Mouse (Mus musculus) neural tube, embryonic 11.5 days (tissue): ENCODE data around the gene Gys1. TPM values are rescaled to one million over a fixed set of nuclear protein-coding genes. Genes with fewer than 3 reads are reported as not detected.

Experiments
- ATAC-seq: fragments of 200-750 bp; cut with Nextera tagmentation; 2 replicates; pipeline ENCODE4 v1.8.0; 2017; ENCODE audit warnings: moderate number of reproducible peaks, mild to moderate bottlenecking, moderate TSS enrichment, moderate library complexity; ENCODE audit not compliant: insufficient read depth, low FRiP score, low TSS enrichment
- DNase-seq: peaks from one replicate; pipeline ENCODE4 v3.0.0-alpha.2; 2015; ENCODE audit warnings: low spot score
- H3K27ac ChIP-seq: fragments of 300-500 bp; sonication (generic); 2 replicates; pipeline ENCODE4 v1.5.1; 2014; ENCODE audit warnings: low read depth, mild to moderate bottlenecking, low read length
- H3K27me3 ChIP-seq: fragments of 300-500 bp; sonication (generic); 2 replicates; pipeline ENCODE4 v1.6.1; 2014; ENCODE audit warnings: mild to moderate bottlenecking, low read length, mixed read lengths; ENCODE audit not compliant: control insufficient read depth, insufficient read depth
- H3K36me3 ChIP-seq: fragments of 300-500 bp; sonication (generic); 2 replicates; pipeline ENCODE4 v1.6.1; 2014; ENCODE audit warnings: mild to moderate bottlenecking, low read length, moderate library complexity, mixed read lengths; ENCODE audit not compliant: control insufficient read depth, insufficient read depth
- H3K4me1 ChIP-seq: fragments of 300-500 bp; sonication (generic); 2 replicates; pipeline ENCODE4 v1.6.1; 2014; ENCODE audit warnings: low read length, mixed read lengths; ENCODE audit not compliant: control insufficient read depth, insufficient read depth
- H3K4me2 ChIP-seq: fragments of 300-500 bp; sonication (generic); 2 replicates; pipeline ENCODE4 v1.6.1; 2014; ENCODE audit warnings: low read depth, mild to moderate bottlenecking, moderate library complexity
- H3K4me3 ChIP-seq: fragments of 300-500 bp; sonication (generic); 2 replicates; pipeline ENCODE4 v1.5.1; 2014; ENCODE audit warnings: low read depth, low read length
- H3K9ac ChIP-seq: fragments of 300-500 bp; sonication (generic); 2 replicates; pipeline ENCODE4 v1.6.1; 2014; ENCODE audit warnings: mild to moderate bottlenecking, low read length
- H3K9me3 ChIP-seq: fragments of 300-500 bp; sonication (generic); 2 replicates; pipeline ENCODE4 v1.6.1; 2016; ENCODE audit warnings: low read length; ENCODE audit not compliant: control insufficient read depth
- WGBS: fragments of 180-500 bp; shearing (Covaris S2); extraction: QIAGEN DNeasy Blood & Tissue Kit; methylation state at CpG from one replicate; pipeline ENCODE4 v1.1.7; 2014; 5-methylcytosine and 5-hydroxymethylcytosine counted together
- polyA plus RNA-seq: library from polyadenylated mRNA; unstranded; fragments of >200 nt; fragmentation: Nextera tagmentation; extraction: Ambion mirVana; gene quantifications from 2 replicates; pipeline ENCODE4 v1.2.1, GENCODE M21; 2014

Gys1 gene
- polyA plus RNA-seq, 1 experiment from 2014 or later = 37.2 TPM

- ATAC-seq (no peak), DNase-seq (no peak)
- WGBS = 92% methylated on average over 7 of the region's 7 CpGs
- Histone ChIP-seq H3K4me2 (no peak overlapping the region), H3K27me3 (no peaks in the 10 kb centered on the region), H3K9me3 (no peaks in the 10 kb centered on the region), H3K9ac (no peak overlapping the region), H3K27ac (no peak overlapping the region), H3K4me1 (peaks cover 17% of the 10 kb centered on the region), H3K4me3 (no peak overlapping the region), H3K36me3 (peaks cover 3% of the 10 kb centered on the region; the same call in 1 of the 2 replicates)
Measured at GRCm38 (mm10) chr7:45463987-45464778, 29.5 kb downstream of the Gys1 start.

DNA sequence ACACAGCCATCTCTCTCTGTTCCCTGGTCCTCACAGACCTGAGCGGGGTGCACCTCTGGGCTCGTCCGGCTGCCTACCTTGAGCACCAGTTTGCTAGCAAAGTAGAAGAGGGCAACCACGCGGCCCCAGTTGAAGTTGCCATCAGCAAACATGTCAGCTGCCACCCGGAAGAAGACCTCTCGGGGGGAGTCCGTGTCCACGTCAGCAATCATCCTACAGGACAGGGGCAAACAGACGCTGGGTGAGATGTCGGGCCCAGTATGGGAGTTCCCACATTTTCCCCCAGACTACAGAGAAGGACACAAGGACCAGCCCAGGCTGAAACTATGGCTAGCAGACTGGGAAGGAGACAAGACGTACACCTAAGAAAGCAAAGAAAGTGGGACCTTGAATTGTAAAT is 30.5 kb downstream of the Gys1 start:
- no peak overlapping the region for H3K4me3 ChIP-seq
- H3K4me2 ChIP-seq = no peak overlapping the region
- peaks cover 17% of the 10 kb centered on the region for H3K4me1 ChIP-seq
- WGBS = 93% methylated on average over 12 of the region's 12 CpGs
- H3K9ac ChIP-seq = no peak overlapping the region
- H3K27me3 ChIP-seq = no peaks in the 10 kb centered on the region
- H3K9me3 ChIP-seq = no peaks in the 10 kb centered on the region
- peaks cover 3% of the 10 kb centered on the region; the same call in 1 of the 2 replicates for H3K36me3 ChIP-seq
- no peak overlapping the region for H3K27ac ChIP-seq
- no peak for ATAC-seq
- DNase-seq = no peak

DNA sequence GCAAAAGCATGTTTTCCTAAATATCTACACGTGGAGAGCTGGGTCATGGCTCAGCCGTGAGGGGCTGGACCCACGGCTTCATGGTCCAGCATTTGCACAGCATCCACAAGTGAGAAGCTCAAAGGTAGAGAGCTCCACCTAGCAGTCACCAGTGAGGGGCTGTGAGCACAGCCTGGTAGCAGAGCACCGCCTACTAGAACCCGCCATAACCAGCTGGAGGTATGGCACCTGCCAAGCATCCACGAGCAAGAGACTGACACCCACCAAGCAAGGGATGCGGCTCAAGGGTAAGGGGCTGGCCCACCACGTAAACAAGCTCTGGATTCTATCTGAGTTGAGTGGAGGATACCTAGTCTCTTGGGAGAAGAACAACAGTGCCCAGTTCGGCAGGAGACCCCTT is 30.9 kb downstream of the Gys1 start:
- no peaks in the 10 kb centered on the region for H3K27me3 ChIP-seq
- 83% methylated on average over 9 of the region's 9 CpGs for WGBS
- no peak for DNase-seq
- H3K27ac ChIP-seq = no peak overlapping the region
- peaks cover 3% of the 10 kb centered on the region; the same call in 1 of the 2 replicates for H3K36me3 ChIP-seq
- no peaks in the 10 kb centered on the region for H3K9me3 ChIP-seq
- peak overlapping the region; percentile 84; the same call in 1 of the 2 replicates for H3K9ac ChIP-seq
- no peak for ATAC-seq
- H3K4me1 ChIP-seq = peaks cover 14% of the 10 kb centered on the region
- H3K4me3 ChIP-seq = peak overlapping the region; percentile 93
- peak overlapping the region; percentile 93 for H3K4me2 ChIP-seq

GRCm38 (mm10) chr7:45466283-45467089 is 31.8 kb downstream of the Gys1 start, which contains the start of gene Bax:
Bax (minus strand) TSS chr7:45466898.
- peaks cover 3% of the 10 kb centered on the region; the same call in 1 of the 2 replicates for H3K36me3 ChIP-seq
- peak within 1 kb of the TSS; percentile 93 for H3K4me3 ChIP-seq
- WGBS = 0% methylated on average over 50 of the region's 58 CpGs
- peak; percentile 96 for DNase-seq
- peak within 1 kb of the TSS; percentile 64 for H3K27ac ChIP-seq
- H3K9ac ChIP-seq = peak within 1 kb of the TSS; percentile 84
- ATAC-seq = peak; percentile 65
- H3K9me3 ChIP-seq = no peaks in the 10 kb centered on the region
- peak within 1 kb of the TSS; percentile 93 for H3K4me2 ChIP-seq
- no peaks in the 10 kb centered on the region for H3K27me3 ChIP-seq
- peaks cover 9% of the 10 kb centered on the region for H3K4me1 ChIP-seq

DNA sequence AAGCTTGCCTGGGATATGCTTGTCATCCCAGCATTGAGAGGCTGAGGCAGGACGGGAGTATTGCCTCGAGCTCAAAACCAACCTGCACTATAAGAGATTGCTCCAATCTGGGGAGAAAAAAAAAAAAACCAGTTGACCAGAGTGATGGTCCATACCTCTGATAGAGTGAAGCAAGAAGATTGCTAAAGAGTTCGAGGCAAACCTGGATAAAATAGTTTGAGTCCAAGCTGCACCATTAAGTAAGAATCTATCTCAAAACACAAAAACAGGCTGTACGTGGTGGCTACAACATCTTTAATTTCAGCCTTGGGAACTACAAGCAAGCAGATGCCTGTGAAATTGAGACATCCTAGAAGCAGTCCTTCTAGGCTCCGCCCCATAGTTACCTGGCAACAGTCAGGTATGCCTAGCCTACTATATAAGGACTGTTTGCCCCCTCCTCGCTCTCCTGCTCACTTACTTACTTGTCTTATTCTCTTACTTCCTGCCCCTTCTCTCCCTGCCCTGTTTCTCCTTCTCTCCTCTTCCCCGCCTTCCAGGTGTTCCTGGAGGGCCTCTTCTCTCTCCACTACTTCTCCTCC is 32.5 kb downstream of the Gys1 start:
- DNase-seq (no peak), ATAC-seq (peak; percentile 24; the same call in 1 of the 2 replicates)
- peaks cover 9% of the 10 kb centered on the region for H3K4me1 ChIP-seq
- peak overlapping the region; percentile 93 for H3K4me2 ChIP-seq
- peak overlapping the region; percentile 93 for H3K4me3 ChIP-seq
- no peak overlapping the region for H3K27ac ChIP-seq
- H3K27me3 ChIP-seq = no peaks in the 10 kb centered on the region
- 39% methylated on average over 7 of the region's 7 CpGs for WGBS
- H3K36me3 ChIP-seq = peaks cover 3% of the 10 kb centered on the region; the same call in 1 of the 2 replicates
- H3K9ac ChIP-seq = peak overlapping the region; percentile 19; the same call in 1 of the 2 replicates
- H3K9me3 ChIP-seq = no peaks in the 10 kb centered on the region

DNA sequence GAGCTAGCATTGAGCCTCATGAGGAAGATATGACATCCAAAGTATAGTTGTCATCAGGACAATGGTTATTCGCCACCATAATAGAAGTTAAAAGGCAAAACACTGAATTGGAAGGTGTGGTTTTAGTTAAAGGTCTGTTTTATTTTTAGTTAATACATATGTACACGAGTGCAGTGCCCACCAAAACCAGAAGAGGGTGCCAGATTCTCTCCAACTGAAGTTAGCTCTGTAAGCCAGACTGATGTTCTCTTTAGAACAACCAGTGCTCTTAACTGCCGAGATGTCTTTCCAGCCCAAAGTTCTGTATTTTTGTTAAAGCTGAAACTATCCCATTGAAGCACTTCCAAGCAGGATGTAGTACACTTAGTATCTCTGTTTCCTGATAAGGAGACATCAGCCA is 36.2 kb downstream of the Gys1 start:
- Histone ChIP-seq H3K4me1 (peaks cover 5% of the 10 kb centered on the region), H3K9ac (no peak overlapping the region), H3K4me3 (no peak overlapping the region), H3K36me3 (no peaks in the 10 kb centered on the region), H3K27me3 (no peaks in the 10 kb centered on the region), H3K9me3 (no peaks in the 10 kb centered on the region), H3K4me2 (no peak overlapping the region), H3K27ac (no peak overlapping the region)
- 10% methylated on average over 3 of the region's 3 CpGs for WGBS
- ATAC-seq (no peak), DNase-seq (peak; percentile 74)

DNA sequence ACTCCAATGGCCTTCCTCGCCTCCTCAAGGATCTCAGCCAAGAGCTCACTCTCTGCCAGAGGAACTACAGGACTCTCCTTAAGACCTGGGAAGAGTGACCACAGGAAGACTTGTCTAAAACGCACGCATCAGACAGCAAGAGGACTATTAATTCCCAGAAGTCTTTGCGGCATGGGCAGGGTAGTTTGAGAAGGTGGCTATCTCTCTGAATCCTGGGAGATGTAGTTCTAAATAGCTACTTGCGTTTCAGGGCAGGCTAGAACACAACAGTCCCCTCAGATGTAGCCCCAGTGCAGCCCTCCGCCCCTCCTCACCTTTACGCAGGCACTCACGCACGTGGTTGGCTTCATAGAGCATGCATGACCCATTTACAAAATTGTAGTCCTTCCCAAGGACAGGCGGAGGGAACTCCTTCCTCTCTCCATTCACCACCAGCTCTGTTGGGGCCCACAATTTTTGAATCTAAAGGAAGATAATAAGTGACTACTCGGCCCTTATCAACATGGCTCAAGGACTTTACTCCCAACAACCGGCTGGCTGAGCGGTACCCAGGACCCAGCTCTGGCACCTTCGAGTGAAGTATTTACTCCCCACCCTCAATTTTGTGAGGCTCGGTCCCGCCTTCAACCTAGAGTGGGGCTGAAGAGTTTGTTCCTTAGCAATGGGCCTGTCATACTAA is 40.8 kb downstream of the Gys1 start:
- Histone ChIP-seq H3K27ac (no peak overlapping the region), H3K27me3 (no peaks in the 10 kb centered on the region), H3K36me3 (no peaks in the 10 kb centered on the region), H3K9ac (no peak overlapping the region), H3K4me3 (no peak overlapping the region), H3K9me3 (no peaks in the 10 kb centered on the region), H3K4me1 (no peaks in the 10 kb centered on the region), H3K4me2 (peak overlapping the region; percentile 23; the same call in 1 of the 2 replicates)
- whole genome bisulfite sequencing = 74% methylated on average over 16 of the region's 16 CpGs
- no peak for ATAC-seq
- no peak for DNase-seq

DNA sequence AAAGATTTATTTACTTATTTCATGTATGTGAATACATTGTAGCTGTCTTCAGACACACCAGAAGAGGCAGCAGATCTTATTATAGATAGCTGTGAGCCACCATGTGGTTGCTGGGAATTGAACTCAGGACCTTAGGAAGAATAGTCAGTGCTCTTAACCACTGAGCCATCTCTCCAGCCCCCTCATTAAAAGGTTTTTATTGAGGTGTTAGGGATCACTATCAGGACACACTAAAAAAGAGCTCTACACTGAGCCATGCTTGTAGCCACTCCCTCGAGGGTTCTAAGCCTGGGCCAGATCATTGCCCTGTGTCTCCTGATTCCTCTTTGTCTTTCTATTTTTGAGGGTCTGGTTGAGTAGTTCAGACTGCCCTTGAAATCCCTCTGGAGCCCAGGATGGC is 41.8 kb downstream of the Gys1 start:
- Histone ChIP-seq H3K4me3 (no peak overlapping the region), H3K4me2 (no peak overlapping the region), H3K27ac (no peak overlapping the region), H3K36me3 (no peaks in the 10 kb centered on the region), H3K9me3 (no peaks in the 10 kb centered on the region), H3K27me3 (no peaks in the 10 kb centered on the region), H3K9ac (no peak overlapping the region), H3K4me1 (no peaks in the 10 kb centered on the region)
- ATAC-seq (no peak), DNase-seq (no peak)
- WGBS = 69% methylated on average over 1 of the region's 1 CpGs
